Mouse (Mus musculus) ES-E14 (cell line): ENCODE data around the gene Tbl3. TPM values are rescaled to one million over a fixed set of nuclear protein-coding genes. Genes with fewer than 3 reads are reported as not detected.

Experiments used
- DNase-seq: peaks from one replicate; pipeline ENCODE4 v3.0.0-alpha.2; 2013; ENCODE audit warnings: low read depth, low spot score
- H3K27ac ChIP-seq: 2 replicates; pipeline ENCODE4 v1.5.1; 2012; ENCODE audit warnings: low read depth, mild to moderate bottlenecking, low read length, moderate library complexity, mixed read lengths; ENCODE audit not compliant: poor library complexity, insufficient read depth, severe bottlenecking
- H3K36me3 ChIP-seq: 2 replicates; pipeline ENCODE4 v1.6.1; 2012; ENCODE audit warnings: mild to moderate bottlenecking, low read length, moderate library complexity, mixed read lengths; ENCODE audit not compliant: control insufficient read depth, poor library complexity, insufficient read depth, severe bottlenecking
- H3K4me1 ChIP-seq, 2 experiments: fragments of 150-350 bp in 1 of 2; sonication (generic) in 1 of 2; 2 replicates each; pipeline ENCODE4 v1.6.1; 2012; ENCODE audit warnings: low read length in 2 of 2, mild to moderate bottlenecking in 1 of 2, mixed read lengths in 1 of 2; ENCODE audit not compliant: control insufficient read depth in 2 of 2, insufficient read depth in 2 of 2, poor library complexity in 1 of 2
- H3K4me3 ChIP-seq, 2 experiments: fragments of 150-350 bp in 1 of 2; sonication (generic) in 1 of 2; 2 replicates each; pipeline ENCODE4 v1.5.1; 2012; ENCODE audit warnings: low read length in 2 of 2, low read depth in 1 of 2, mild to moderate bottlenecking in 1 of 2, mixed read lengths in 1 of 2; ENCODE audit not compliant: insufficient read depth in 1 of 2, poor library complexity in 1 of 2, severe bottlenecking in 1 of 2
- H3K9ac ChIP-seq: 2 replicates; pipeline ENCODE4 v1.6.1; 2012; ENCODE audit warnings: low read depth, mild to moderate bottlenecking, low read length, mixed read lengths; ENCODE audit not compliant: poor library complexity, insufficient read depth, severe bottlenecking
- H3K9me3 ChIP-seq: fragments of 150-350 bp; sonication (generic); 2 replicates; pipeline ENCODE4 v1.6.1; 2012; ENCODE audit warnings: low read depth, mild to moderate bottlenecking, low read length; ENCODE audit not compliant: control insufficient read depth, insufficient read depth
- CHD2 ChIP-seq: IDR thresholded peaks from 2 replicates; pipeline ENCODE4 v1.6.1; 2014; ENCODE audit warnings: mild to moderate bottlenecking, low read depth, low read length, inconsistent platforms
- HCFC1 ChIP-seq: IDR thresholded peaks from 2 replicates; pipeline ENCODE4 v1.6.1; 2012; ENCODE audit warnings: low read length, inconsistent platforms, borderline replicate concordance; ENCODE audit not compliant: insufficient read depth
- MAFK ChIP-seq: IDR thresholded peaks from 2 replicates; pipeline ENCODE4 v1.6.1; 2014; ENCODE audit warnings: mild to moderate bottlenecking, low read depth, low read length, inconsistent platforms; ENCODE audit not compliant: insufficient read depth
- ZC3H11A ChIP-seq: IDR thresholded peaks from 2 replicates; pipeline ENCODE4 v1.6.1; 2012; ENCODE audit warnings: low read depth, mild to moderate bottlenecking, inconsistent platforms, low read length, borderline replicate concordance
- ZNF384 ChIP-seq: IDR thresholded peaks from 2 replicates; pipeline ENCODE4 v1.6.1; 2012; ENCODE audit warnings: low read depth, low read length, inconsistent platforms
- in situ Hi-C, 2 experiments: fragments of 600-800 bp; cut with MboI; formaldehyde crosslinking; loops; one replicate each; pipeline ENCODE4 v1.15.1; 2025; ENCODE audit warnings: low sequenced_read_pairs in 2 of 2, inconsistent platforms in 1 of 2; ENCODE audit not compliant: unreplicated experiment in 2 of 2
- total RNA-seq: library from RNA; depleted of rRNA; stranded (reverse); fragments of 300-350 nt; gene quantifications from 2 replicates; pipeline ENCODE4 v1.2.3, GENCODE M21; 2012

The Tbl3 gene
- total RNA-seq, 1 experiment, result 108 TPM

GRCm38 (mm10) chr17:24696011-24696697 lies 11.3 kb downstream of the Tbl3 start, which contains the start of the genes Gfer and Noxo1:
Gene Gfer (minus strand): TSS chr17:24696156.
Gene Noxo1 (plus strand): TSS chr17:24696234.
- peaks cover 11 to 13% of the 10 kb centered on the region in 2 experiments for H3K4me1 ChIP-seq
- H3K36me3 ChIP-seq, result peaks cover 30% of the 10 kb centered on the region
- no peaks in the 10 kb centered on the region for H3K9me3 ChIP-seq
- DNase-seq, result peak; percentile 63
- in situ Hi-C loops, result no loop called here
- H3K4me3 ChIP-seq, result peak within 1 kb of the TSS; percentile 80 to 94
- TF ChIP-seq CHD2 (no peak), ZNF384 (no peak), HCFC1 (no peak), MAFK (no peak), ZC3H11A (no peak)
- peak within 1 kb of the TSS; percentile 89 for H3K9ac ChIP-seq
- H3K27ac ChIP-seq, result peak within 1 kb of the TSS; percentile 89

- Histone ChIP-seq H3K4me3 (peak overlapping the region; percentile 80 to 94), H3K9ac (peak overlapping the region; percentile 89), H3K9me3 (no peaks in the 10 kb centered on the region), H3K4me1 (peaks cover 11 to 13% of the 10 kb centered on the region in 2 experiments), H3K27ac (peak overlapping the region; percentile 77), H3K36me3 (peaks cover 23% of the 10 kb centered on the region)
- TF ChIP-seq CHD2, result no peak
- TF ChIP-seq MAFK, result no peak
- no peak for TF ChIP-seq ZNF384
- TF ChIP-seq HCFC1, result no peak
- no peak for TF ChIP-seq ZC3H11A
- in situ Hi-C loops, result no loop called here
- no peak for DNase-seq
These were observed 12.0 kb downstream of the Tbl3 start for GRCm38 (mm10) chr17:24695326-24696010.

- TF ChIP-seq CHD2 (no peak), ZNF384 (no peak), HCFC1 (no peak), ZC3H11A (no peak), MAFK (no peak)
- in situ Hi-C loops, result no loop called here
- H3K4me1 ChIP-seq, result peaks cover 10 to 14% of the 10 kb centered on the region in 2 experiments
- H3K27ac ChIP-seq, result no peak overlapping the region
- H3K9me3 ChIP-seq, result no peaks in the 10 kb centered on the region
- H3K36me3 ChIP-seq, result peaks cover 13% of the 10 kb centered on the region
- H3K9ac ChIP-seq, result no peak overlapping the region
- no peak for DNase-seq
- no peak overlapping the region for H3K4me3 ChIP-seq
These were observed 15.1 kb downstream of the Tbl3 start for GRCm38 (mm10) chr17:24692385-24692784.

GRCm38 (mm10) chr17:24689251-24690081 lies 18.0 kb downstream of the Tbl3 start, which contains the start of gene Syngr3:
Gene Syngr3 (minus strand): TSS chr17:24689955.
- H3K36me3 ChIP-seq, result peaks cover 13% of the 10 kb centered on the region
- peaks cover 7 to 11% of the 10 kb centered on the region in 2 experiments for H3K4me1 ChIP-seq
- H3K27ac ChIP-seq, result no peak within 1 kb of the TSS
- in situ Hi-C loops, result no loop called here
- H3K9ac ChIP-seq, result peak within 1 kb of the TSS; percentile 54
- no peak for TF ChIP-seq MAFK
- TF ChIP-seq HCFC1, result no peak
- no peak for TF ChIP-seq ZC3H11A
- TF ChIP-seq ZNF384, result no peak
- peak within 1 kb of the TSS; percentile 67 to 68 for H3K4me3 ChIP-seq
- no peaks in the 10 kb centered on the region for H3K9me3 ChIP-seq
- DNase-seq, result no peak
